Mouse (Mus musculus) thymus, adult 2 months (tissue): Measurements from ENCODE around the gene Rpl22.

Experiments
- CTCF ChIP-seq: fragments of 200-500 bp; IDR thresholded peaks from 2 replicates; pipeline ENCODE4 v1.5.1; 2012; ENCODE audit warnings: mild to moderate bottlenecking, control low read depth, low read length, moderate library complexity, borderline replicate concordance; ENCODE audit not compliant: control insufficient read depth, poor library complexity, insufficient read depth; ENCODE audit errors: extremely low read depth
- POLR2A ChIP-seq: fragments of 200-500 bp; IDR thresholded peaks from 2 replicates; pipeline ENCODE4 v1.6.1; 2012; ENCODE audit warnings: mild to moderate bottlenecking, low read length, control low read depth, moderate library complexity; ENCODE audit not compliant: control insufficient read depth, poor library complexity, insufficient read depth; ENCODE audit errors: extremely low read depth

DNA sequence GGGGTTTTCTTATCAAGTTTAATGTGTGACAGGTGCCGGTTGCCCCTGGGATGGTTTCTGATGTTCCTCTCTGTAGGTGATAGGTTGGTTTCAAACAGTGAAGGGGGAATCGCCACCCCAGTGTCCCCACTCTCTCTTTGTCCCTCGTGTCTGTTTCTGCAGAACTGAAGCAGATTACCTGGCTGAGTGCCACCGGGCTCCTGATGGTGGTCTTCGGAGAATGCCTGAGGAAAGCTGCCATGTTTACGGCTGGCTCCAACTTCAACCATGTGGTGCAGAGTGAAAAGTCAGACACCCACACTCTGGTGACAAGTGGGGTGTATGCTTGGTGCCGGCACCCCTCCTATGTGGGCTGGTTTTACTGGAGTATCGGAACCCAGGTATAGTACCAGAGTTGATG, 25.2 kb upstream of the Rpl22 start:
- TF ChIP-seq POLR2A: no peak
- no peak for TF ChIP-seq CTCF
